In genomic region chr7:48138248-48138702, GRCm38 (mm10) we compare ENCODE assay signal across 8 mouse cellular contexts. TPM values are rescaled to one million over a fixed set of nuclear protein-coding genes. Genes with fewer than 3 reads are reported as not detected.
DNase-seq lines count a peak whose midpoint lies in the region; ATAC-seq and TF ChIP-seq lines count a peak whose summit lies in the region.

No protein-coding gene starts in this region.

- no peak for TF ChIP-seq POLR2A in cerebellum, adult 2 months (IDR thresholded peaks at IDR 0.05; ENCODE audit: borderline replicate concordance, insufficient read depth, low read length)

- H3K4me2 ChIP-seq in intestine, embryonic 16.5 days (ENCODE audit: low read depth, low read length): peak overlapping the region; percentile 90
- H3K4me2 ChIP-seq in lung, embryonic 14.5 days: peak overlapping the region; percentile 84
- H3K4me2 ChIP-seq in neural tube, embryonic 15.5 days: peak overlapping the region; percentile 84

- H3K4me1 ChIP-seq in cerebellum, adult 2 months (ENCODE audit: control insufficient read depth, insufficient read depth, low read length): no peaks in the 10 kb centered on the region
- no peaks in the 10 kb centered on the region for H3K4me1 ChIP-seq in intestine, embryonic 16.5 days (ENCODE audit: control insufficient read depth, insufficient read depth, low read length)
- H3K4me1 ChIP-seq in lung, embryonic 14.5 days (ENCODE audit: insufficient read depth): no peaks in the 10 kb centered on the region
- peaks cover 4% of the 10 kb centered on the region for H3K4me1 ChIP-seq in neural tube, embryonic 15.5 days

- H3K27ac ChIP-seq in cerebellum, adult 2 months (ENCODE audit: insufficient read depth, low read length): no peak overlapping the region
- H3K27ac ChIP-seq in intestine, embryonic 16.5 days (ENCODE audit: low read length): peak overlapping the region; percentile 86
- peak overlapping the region; percentile 83 for H3K27ac ChIP-seq in lung, embryonic 14.5 days (ENCODE audit: low read depth)
- H3K27ac ChIP-seq in neural tube, embryonic 15.5 days (replicated peaks): peak overlapping the region; percentile 87

- DNase-seq in cerebellum, adult 2 months: no peak
- DNase-seq in cerebellum, adult 11 months: no peak
- DNase-seq in adrenal gland, postnatal 36 days: peak; percentile 31 to 39
- DNase-seq in gonadal fat pad, adult 2 months (ENCODE audit: low read depth): peak; percentile 81
- DNase-seq in lung, embryonic 14.5 days: peak; percentile 92
- DNase-seq in spleen, adult 12 weeks (ENCODE audit: low spot score): no peak

- no peak for TF ChIP-seq CTCF in cerebellum, adult 2 months (IDR thresholded peaks at IDR 0.05; ENCODE audit: borderline replicate concordance, insufficient read depth, low read depth, low read length)
- TF ChIP-seq CTCF in lung, embryonic 14.5 days (IDR thresholded peaks at IDR 0.05; ENCODE audit: low read depth): peak; percentile 70

- no peaks in the 10 kb centered on the region for H3K9me3 ChIP-seq in intestine, embryonic 16.5 days (ENCODE audit: control insufficient read depth, low read length)
- H3K9me3 ChIP-seq in lung, embryonic 14.5 days (ENCODE audit: low read depth, low read length): no peaks in the 10 kb centered on the region
- no peaks in the 10 kb centered on the region for H3K9me3 ChIP-seq in neural tube, embryonic 15.5 days (replicated peaks)

- WGBS in cerebellum, adult 2 months: 2% methylated on average over 17 of the region's 17 CpGs
- 1% methylated on average over 17 of the region's 17 CpGs for WGBS in intestine, embryonic 16.5 days
- 1% methylated on average over 17 of the region's 17 CpGs for WGBS in lung, embryonic 14.5 days
- WGBS in neural tube, embryonic 15.5 days: 1% methylated on average over 17 of the region's 17 CpGs

- H3K27me3 ChIP-seq in cerebellum, adult 2 months (ENCODE audit: control insufficient read depth, insufficient read depth, low read length): no peaks in the 10 kb centered on the region
- H3K27me3 ChIP-seq in intestine, embryonic 16.5 days (replicated peaks; ENCODE audit: control insufficient read depth, insufficient read depth, low read length): no peaks in the 10 kb centered on the region
- no peaks in the 10 kb centered on the region for H3K27me3 ChIP-seq in lung, embryonic 14.5 days (ENCODE audit: insufficient read depth, low read length)
- no peaks in the 10 kb centered on the region for H3K27me3 ChIP-seq in neural tube, embryonic 15.5 days (replicated peaks)

- peak; percentile 69 for ATAC-seq in intestine, embryonic 16.5 days
- ATAC-seq in lung, embryonic 14.5 days (ENCODE audit: insufficient read depth): peak; percentile 73
- ATAC-seq in neural tube, embryonic 15.5 days (ENCODE audit: low FRiP score): peak; percentile 88

- H3K9ac ChIP-seq in intestine, embryonic 16.5 days (ENCODE audit: low read depth, low read length): peak overlapping the region; percentile 76
- H3K9ac ChIP-seq in lung, embryonic 14.5 days: peak overlapping the region; percentile 77
- peak overlapping the region; percentile 67 for H3K9ac ChIP-seq in neural tube, embryonic 15.5 days (replicated peaks)

- H3K4me3 ChIP-seq in cerebellum, adult 2 months (replicated peaks; ENCODE audit: insufficient read depth, low read depth, low read length): peak overlapping the region; percentile 56
- peak overlapping the region; percentile 70 for H3K4me3 ChIP-seq in intestine, embryonic 16.5 days (ENCODE audit: low read length)
- H3K4me3 ChIP-seq in lung, embryonic 14.5 days (ENCODE audit: low read depth, low read length): peak overlapping the region; percentile 61
- H3K4me3 ChIP-seq in neural tube, embryonic 15.5 days (replicated peaks): peak overlapping the region; percentile 54

- no peaks in the 10 kb centered on the region for H3K36me3 ChIP-seq in intestine, embryonic 16.5 days (ENCODE audit: control insufficient read depth, insufficient read depth, low read length)
- no peaks in the 10 kb centered on the region for H3K36me3 ChIP-seq in lung, embryonic 14.5 days (ENCODE audit: insufficient read depth)
- H3K36me3 ChIP-seq in neural tube, embryonic 15.5 days: no peaks in the 10 kb centered on the region

RNA-seq across cellular contexts. Expression of gene Mrgprb5, which starts 30.5 kb away (rescaled TPM):
- not detected in 2 replicates for polyA plus RNA-seq in cerebellum, adult 2 months (2012; rRNA removed)
- total RNA-seq in adrenal gland, postnatal 36 days (2021): not detected
- not detected in 2 replicates for polyA plus RNA-seq in gonadal fat pad, adult 2 months (2012; rRNA removed)
- not detected in 2 replicates for polyA plus RNA-seq in intestine, embryonic 16.5 days (2015; fragmentation: Nextera tagmentation; extraction: Ambion mirVana)
- not detected in 2 replicates for polyA plus RNA-seq in lung, embryonic 14.5 days (2014; fragmentation: Nextera tagmentation; extraction: Ambion mirVana)
- polyA plus RNA-seq in neural tube, embryonic 15.5 days (2015; fragmentation: Nextera tagmentation; extraction: Ambion mirVana): not detected in 2 replicates

Comparison
In these comparisons a context has a peak if more than half of its experiments do, and no peak if none do; other contexts are left out.
1. DNase-seq: peak in adrenal gland, postnatal 36 days (2 of 2), gonadal fat pad, adult 2 months (single experiment) and lung, embryonic 14.5 days (single experiment); none in cerebellum, adult 2 months (0 of 2), cerebellum, adult 11 months (single experiment) and spleen, adult 12 weeks (single experiment).
2. Peak in every context shown above with its lines, with median percentiles within 50 percentile points of each other: H3K4me3 ChIP-seq, ATAC-seq, H3K4me2 ChIP-seq and H3K9ac ChIP-seq.